Mouse (Mus musculus) retina, postnatal 7 days (tissue): Measurements from ENCODE around the gene Iqschfp.

ENCODE experiments used
- DNase-seq: peaks from one replicate; pipeline ENCODE4 v3.0.0-alpha.2; 2012; ENCODE audit warnings: low read depth, low spot score

Iqschfp gene

DNA sequence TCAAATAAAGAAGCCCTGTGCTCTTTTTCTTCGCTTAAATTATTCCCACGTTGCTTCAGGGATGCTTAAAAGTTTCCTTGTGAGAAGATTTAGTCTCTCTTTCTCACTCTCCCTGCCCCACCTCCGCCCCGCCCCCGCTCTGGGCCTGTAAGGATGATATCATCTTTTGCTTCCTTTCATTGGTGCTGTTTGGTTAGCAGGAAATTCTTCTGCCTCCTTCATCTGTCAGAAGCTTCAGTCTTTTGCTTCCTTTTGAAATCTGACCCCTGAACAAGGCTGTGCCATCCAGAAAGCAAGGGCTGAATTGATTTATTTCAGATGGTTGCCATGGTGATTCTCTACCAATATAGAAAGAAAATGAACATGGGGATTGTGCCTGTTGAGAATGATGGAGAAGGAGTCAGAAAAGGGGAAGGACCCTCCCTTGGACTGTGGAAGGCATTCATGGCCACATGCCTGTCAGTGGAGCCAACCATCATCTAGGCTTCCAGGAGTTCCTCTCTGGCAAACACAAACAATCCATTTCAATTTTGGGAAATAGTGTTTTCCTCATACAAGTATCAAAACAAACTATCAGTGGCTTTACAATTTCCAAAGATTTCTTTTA is 62.5 kb downstream of the Iqschfp start:
- DNase-seq: no peak

GRCm38 (mm10) chr3:67959672-67960071 is 67.6 kb downstream of the Iqschfp start:
- DNase-seq: no peak

- no peak for DNase-seq
Measured at GRCm38 (mm10) chr3:67960133-67960532, 68.1 kb downstream of the Iqschfp start.

GRCm38 (mm10) chr3:67960727-67961126 is 68.7 kb downstream of the Iqschfp start:
- DNase-seq: no peak

- no peak for DNase-seq
Measured at GRCm38 (mm10) chr3:67961934-67962639, 70.1 kb downstream of the Iqschfp start.

DNA sequence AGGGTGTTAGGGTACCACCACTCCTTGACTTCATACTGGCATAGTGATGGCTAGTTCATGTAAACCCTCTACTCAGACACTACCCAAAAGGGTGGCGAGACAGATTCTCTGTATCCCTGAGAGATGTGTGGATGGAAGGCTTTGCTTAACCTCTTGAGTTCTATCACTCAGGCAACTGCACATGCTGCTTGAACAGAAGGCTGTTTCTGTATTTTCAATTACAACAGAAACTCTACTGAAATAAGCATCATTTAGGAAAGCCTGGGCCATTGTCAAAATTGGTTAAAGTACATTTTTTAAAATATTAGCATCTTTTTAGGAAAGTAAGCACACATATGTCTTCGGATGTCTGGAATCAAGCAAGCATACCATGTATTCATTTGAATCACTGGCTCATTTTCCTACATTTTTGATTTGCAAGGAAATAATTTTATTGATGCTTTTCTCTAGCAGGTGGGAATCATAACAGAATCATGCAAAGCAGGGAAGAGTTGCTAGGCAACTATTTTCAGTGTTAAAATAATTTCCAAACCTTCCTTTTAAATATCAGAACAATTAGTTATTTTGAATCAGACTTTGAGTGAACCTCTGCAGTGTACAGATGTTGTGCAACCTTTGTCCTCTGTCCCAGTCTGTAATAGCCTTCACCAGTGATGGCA is 82.4 kb downstream of the Iqschfp start:
- DNase-seq: no peak

GRCm38 (mm10) chr3:67980006-67980405 is 88.0 kb downstream of the Iqschfp start:
- DNase-seq: no peak

GRCm38 (mm10) chr3:67983329-67983728 is 91.3 kb downstream of the Iqschfp start:
- DNase-seq: no peak

- no peak for DNase-seq
Measured at GRCm38 (mm10) chr3:68002415-68002814, 110.4 kb downstream of the Iqschfp start.

DNA sequence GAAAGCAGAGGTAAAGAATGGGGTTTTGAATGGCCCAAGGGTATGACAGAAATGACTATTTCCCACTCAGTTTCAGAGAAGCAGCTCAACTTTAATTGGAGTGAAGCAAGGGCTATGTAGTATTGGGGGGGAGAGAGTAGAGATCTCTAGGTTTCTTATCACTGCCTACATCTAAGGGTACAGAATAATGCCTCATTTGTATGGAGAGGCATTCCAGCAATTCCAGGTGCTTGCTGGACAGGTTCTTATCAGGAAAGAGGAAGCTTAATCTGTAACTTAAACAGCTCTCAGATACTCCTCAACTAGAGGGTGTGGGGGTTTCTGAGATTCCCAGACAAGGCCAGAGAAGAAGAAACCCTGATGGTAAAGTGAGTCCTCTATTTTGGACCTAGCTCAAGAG is 120.3 kb downstream of the Iqschfp start:
- no peak for DNase-seq

GRCm38 (mm10) chr3:68015786-68016185 is 123.8 kb downstream of the Iqschfp start:
- DNase-seq: no peak

DNA sequence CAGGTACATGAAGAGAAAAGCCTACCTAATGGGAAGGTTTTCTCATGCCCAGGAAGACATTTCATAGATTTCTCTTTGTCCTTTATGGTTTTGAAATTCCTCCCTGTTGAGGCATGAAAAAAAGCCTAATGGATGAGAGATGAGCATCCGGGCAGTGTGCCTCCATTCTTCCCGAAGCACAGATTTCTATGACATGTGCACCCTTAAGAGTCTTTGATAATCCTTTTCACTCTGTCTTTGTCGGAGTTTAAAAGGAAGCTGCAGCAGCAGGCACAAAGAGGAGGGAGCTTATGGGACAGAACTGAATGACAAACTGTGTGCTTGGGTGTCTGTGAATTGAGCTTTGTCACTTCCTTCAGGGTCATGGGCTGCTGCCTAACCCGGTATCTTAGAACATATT is 127.4 kb downstream of the Iqschfp start:
- no peak for DNase-seq

DNA sequence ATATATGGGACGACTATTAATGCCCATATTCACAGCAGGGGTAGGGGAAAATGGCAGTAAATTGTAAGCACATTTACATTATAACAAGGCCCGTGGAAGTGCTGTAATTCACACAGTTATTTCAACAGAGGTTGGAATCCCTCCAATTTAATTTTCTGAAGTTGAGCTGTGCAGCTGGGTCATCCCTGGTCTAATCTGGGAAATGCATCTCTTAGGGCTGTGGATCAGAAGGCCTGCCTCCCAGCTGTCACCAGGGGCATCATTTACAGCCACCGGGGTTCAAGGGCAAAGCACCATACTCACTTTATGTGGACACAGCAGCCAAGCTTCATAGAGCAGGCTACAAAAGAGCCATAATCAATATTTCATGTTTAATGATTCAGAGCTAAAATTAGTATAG is 144.1 kb downstream of the Iqschfp start:
- no peak for DNase-seq

GRCm38 (mm10) chr3:68042951-68043350 is 150.9 kb downstream of the Iqschfp start:
- no peak for DNase-seq

DNA sequence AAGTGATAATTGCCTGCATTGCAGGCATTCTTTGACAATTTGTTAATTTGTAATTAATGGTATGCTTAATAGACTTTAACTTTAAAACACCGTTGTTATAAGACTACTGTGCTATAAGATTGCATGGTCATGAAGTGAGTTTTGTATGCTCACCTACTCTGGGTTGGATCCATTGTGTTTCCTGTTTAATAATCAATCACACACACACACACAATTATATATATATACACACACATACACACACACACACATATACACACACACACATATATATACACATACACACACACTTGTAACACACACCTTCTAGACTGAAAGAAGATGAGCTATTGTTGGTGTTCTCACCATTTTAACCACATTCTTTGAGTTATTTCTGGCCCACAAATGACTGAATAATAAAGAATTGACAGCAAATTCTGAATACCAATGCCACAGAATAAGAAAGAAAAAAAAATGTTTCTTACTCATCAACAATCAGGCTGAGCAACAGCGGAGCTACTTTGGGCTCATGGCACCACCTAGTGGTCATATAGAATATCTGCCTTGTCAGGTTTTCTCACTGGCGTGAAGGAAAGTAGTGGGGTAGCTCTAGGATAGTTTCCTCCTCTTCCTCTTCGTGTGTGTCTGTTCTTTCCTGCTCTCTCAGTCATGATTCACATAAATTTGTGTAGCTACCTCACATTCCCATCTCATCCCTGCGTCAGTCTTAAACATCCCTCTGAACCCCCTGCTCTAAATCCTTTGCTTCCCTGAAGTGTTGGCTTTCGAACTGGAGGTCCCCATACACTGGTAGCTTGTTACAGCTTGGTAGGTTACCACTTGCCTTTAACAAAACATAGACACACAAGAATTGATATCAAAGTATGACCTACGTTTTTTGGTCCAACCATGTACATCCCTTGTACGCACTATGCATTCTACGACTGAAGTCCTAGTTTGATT is 153.7 kb downstream of the Iqschfp start:
- DNase-seq: peak; percentile 43

GRCm38 (mm10) chr3:68053538-68053937 is 161.5 kb downstream of the Iqschfp start:
- no peak for DNase-seq

- DNase-seq: no peak
Measured at GRCm38 (mm10) chr3:68055071-68055470, 163.0 kb downstream of the Iqschfp start.

GRCm38 (mm10) chr3:68056373-68057275 is 164.6 kb downstream of the Iqschfp start:
- DNase-seq: peak; percentile 37

GRCm38 (mm10) chr3:68059162-68059800 is 167.2 kb downstream of the Iqschfp start:
- DNase-seq: peak; percentile 16

DNA sequence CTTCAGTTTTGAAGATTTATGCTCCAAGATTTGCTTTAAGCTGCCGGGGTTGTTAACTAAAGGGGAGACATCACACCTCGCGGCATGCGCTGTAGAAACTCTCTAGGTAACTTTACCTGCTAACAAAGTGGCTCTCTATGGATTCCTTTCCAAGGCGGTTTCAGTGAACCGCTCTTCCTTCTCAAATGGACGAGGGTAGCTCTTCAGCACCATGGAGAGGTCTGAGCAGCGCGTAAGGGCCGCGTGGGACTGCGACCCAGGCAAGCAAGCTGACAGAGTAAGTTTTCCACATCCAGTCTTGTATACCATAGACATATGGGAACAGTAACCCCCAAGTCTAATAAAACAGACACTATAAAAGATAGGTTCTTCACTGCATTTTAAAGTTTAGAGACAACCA is 172.7 kb downstream of the Iqschfp start, which contains the start of gene Schip1:
Schip1 (plus strand) TSS at position 72 of the 400 bp plus-strand sequence.
- DNase-seq: no peak
